Mouse (Mus musculus) C3H10T1/2 (cell line): Measurements from ENCODE around the gene Gmnc. TPM values are rescaled to one million over a fixed set of nuclear protein-coding genes. Genes with fewer than 3 reads are reported as not detected.

Experiments used
- polyA plus RNA-seq, 2 experiments: library from polyadenylated mRNA; unstranded; fragments of >200 nt; fragmentation: generic; extraction: Trizol; gene quantifications; one replicate each; pipeline ENCODE4 v1.2.1; 2012; ENCODE audit warnings: missing spikeins in 2 of 2

Gmnc gene
- polyA plus RNA-seq = not detected

GRCm38 (mm10) chr16:26991477-26992300 lies at the start of gene Gmnc:
Gene Gmnc, minus strand, starts transcription at chr16:26991652.

